Mouse (Mus musculus) CH12.LX (cell line): Measurements from ENCODE around the gene Tmem219. TPM values are rescaled to one million over a fixed set of nuclear protein-coding genes. Genes with fewer than 3 reads are reported as not detected.

Experiments used
- DNase-seq: peaks from one replicate; pipeline ENCODE4 v3.0.0-alpha.2; 2013; ENCODE audit errors: extremely low read depth
- H3K27ac ChIP-seq: 2 replicates; pipeline ENCODE4 v1.5.1; 2012; ENCODE audit warnings: low read depth, mild to moderate bottlenecking, control low read depth, moderate library complexity; ENCODE audit not compliant: insufficient read depth
- H3K27me3 ChIP-seq: replicated peaks from 2 replicates; pipeline ENCODE3; 2012; ENCODE audit warnings: inconsistent platforms
- H3K36me3 ChIP-seq, 2 experiments: replicated peaks in 1 of 2; 2 replicates each; pipeline versions ENCODE3 to v1.6.1; 2012; ENCODE audit warnings: inconsistent platforms in 1 of 2, low read length in 1 of 2, mild to moderate bottlenecking in 1 of 2, mixed read lengths in 1 of 2, moderate library complexity in 1 of 2; ENCODE audit not compliant: control insufficient read depth in 1 of 2, insufficient read depth in 1 of 2
- H3K4me1 ChIP-seq, 2 experiments: 2 replicates each; pipeline ENCODE4 v1.6.1; 2012; ENCODE audit warnings: inconsistent platforms in 1 of 2, moderate library complexity in 1 of 2; ENCODE audit not compliant: insufficient read depth in 2 of 2, control insufficient read depth in 1 of 2
- H3K4me2 ChIP-seq: 2 replicates; pipeline ENCODE4 v1.6.1; 2012; ENCODE audit warnings: low read depth, mild to moderate bottlenecking, control low read depth; ENCODE audit not compliant: poor library complexity, insufficient read depth, severe bottlenecking
- H3K4me3 ChIP-seq, 3 experiments: fragments of 150-350 bp in 1 of 3; sonication (generic) in 1 of 3; replicated peaks in 1 of 3; 2 replicates each; pipeline versions ENCODE3 to v1.5.1; 2011 to 2012; ENCODE audit warnings: low read depth in 2 of 3, low read length in 2 of 3, mild to moderate bottlenecking in 2 of 3, moderate library complexity in 2 of 3, control low read depth in 1 of 3, improper control_type of control experiment in 1 of 3, inconsistent platforms in 1 of 3, mixed read lengths in 1 of 3; ENCODE audit not compliant: poor library complexity in 1 of 3
- H3K79me2 ChIP-seq: replicated peaks from 2 replicates; pipeline ENCODE4 v1.6.1; 2012; ENCODE audit warnings: mild to moderate bottlenecking, moderate library complexity; ENCODE audit not compliant: control insufficient read depth, poor library complexity, insufficient read depth, severe bottlenecking; ENCODE audit errors: extremely low read depth
- H3K9ac ChIP-seq: 2 replicates; pipeline ENCODE4 v1.6.1; 2012; ENCODE audit warnings: low read depth, mild to moderate bottlenecking, control low read depth, moderate library complexity; ENCODE audit not compliant: insufficient read depth
- H3K9me3 ChIP-seq: replicated peaks from 2 replicates; pipeline ENCODE3; 2012; ENCODE audit warnings: low read length, inconsistent platforms, mixed read lengths
- CHD1 ChIP-seq: IDR thresholded peaks from 2 replicates; pipeline ENCODE4 v1.6.1; 2012; ENCODE audit warnings: low read depth, low read length, improper control_type of control experiment, inconsistent platforms
- CHD2 ChIP-seq: IDR thresholded peaks from 2 replicates; pipeline ENCODE4 v1.6.1; 2011; ENCODE audit warnings: low read length, improper control_type of control experiment
- ETS1 ChIP-seq: conservative IDR thresholded peaks from 2 replicates; pipeline ENCODE4 v1.6.1; 2012; ENCODE audit warnings: low read depth, mild to moderate bottlenecking, inconsistent platforms, low read length, improper control_type of control experiment, moderate library complexity
- GABPA ChIP-seq: IDR thresholded peaks from 2 replicates; pipeline ENCODE4 v1.6.1; 2012; ENCODE audit warnings: low read depth, low read length, improper control_type of control experiment, inconsistent platforms; ENCODE audit not compliant: insufficient replicate concordance
- JUN ChIP-seq: IDR thresholded peaks from 2 replicates; pipeline ENCODE4 v1.6.1; 2011; ENCODE audit warnings: low read depth, mild to moderate bottlenecking, low read length, improper control_type of control experiment, moderate library complexity; ENCODE audit not compliant: insufficient read depth
- JUND ChIP-seq: conservative IDR thresholded peaks from 2 replicates; pipeline ENCODE4 v1.6.1; 2011; ENCODE audit warnings: low read depth, low read length, improper control_type of control experiment
- KAT2A ChIP-seq: IDR thresholded peaks from 2 replicates; pipeline ENCODE4 v1.6.1; 2012; ENCODE audit warnings: low read length, improper control_type of control experiment, inconsistent platforms; ENCODE audit not compliant: insufficient replicate concordance
- MAFK ChIP-seq: IDR thresholded peaks from 2 replicates; pipeline ENCODE4 v1.6.1; 2011; ENCODE audit warnings: low read length, improper control_type of control experiment; ENCODE audit not compliant: insufficient replicate concordance
- MEF2A ChIP-seq: IDR thresholded peaks from 2 replicates; pipeline ENCODE4 v1.6.1; 2014; ENCODE audit warnings: low read depth, mild to moderate bottlenecking, inconsistent platforms, low read length, improper control_type of control experiment, borderline replicate concordance
- MYC ChIP-seq: IDR thresholded peaks from 2 replicates; pipeline ENCODE4 v1.6.1; 2011; ENCODE audit warnings: low read depth, mild to moderate bottlenecking, improper control_type of control experiment, low read length
- NELFE ChIP-seq: IDR thresholded peaks from 2 replicates; pipeline ENCODE4 v1.6.1; 2011; ENCODE audit warnings: low read depth, low read length, improper control_type of control experiment
- NRF1 ChIP-seq: IDR thresholded peaks from 2 replicates; pipeline ENCODE4 v1.6.1; 2014; ENCODE audit warnings: low read depth, mild to moderate bottlenecking, inconsistent platforms, low read length, improper control_type of control experiment, moderate library complexity
- PAX5 ChIP-seq: IDR thresholded peaks from 2 replicates; pipeline ENCODE4 v1.6.1; 2012; ENCODE audit warnings: low read length, inconsistent platforms, mixed read lengths
- RAD21 ChIP-seq: IDR thresholded peaks from 2 replicates; pipeline ENCODE4 v1.6.1; 2011; ENCODE audit warnings: low read depth, mild to moderate bottlenecking, low read length, improper control_type of control experiment, moderate library complexity
- RCOR1 ChIP-seq: conservative IDR thresholded peaks from 2 replicates; pipeline ENCODE4 v1.6.1; 2012; ENCODE audit warnings: low read depth, mild to moderate bottlenecking, inconsistent platforms, low read length, improper control_type of control experiment
- SMC3 ChIP-seq: IDR thresholded peaks from 2 replicates; pipeline ENCODE4 v1.6.1; 2011; ENCODE audit warnings: low read depth, low read length, improper control_type of control experiment
- TBP ChIP-seq: conservative IDR thresholded peaks from 2 replicates; pipeline ENCODE4 v1.6.1; 2011; ENCODE audit warnings: low read depth, low read length, improper control_type of control experiment
- TCF12 ChIP-seq: IDR thresholded peaks from 2 replicates; pipeline ENCODE4 v1.6.1; 2014; ENCODE audit warnings: low read depth, mild to moderate bottlenecking, inconsistent platforms, low read length, improper control_type of control experiment
- UBTF ChIP-seq: IDR thresholded peaks from 2 replicates; pipeline ENCODE4 v1.6.1; 2012; ENCODE audit warnings: low read depth, mild to moderate bottlenecking, inconsistent platforms, low read length, improper control_type of control experiment, moderate library complexity
- USF2 ChIP-seq: conservative IDR thresholded peaks from 2 replicates; pipeline ENCODE4 v1.6.1; 2011; ENCODE audit warnings: low read depth, low read length, improper control_type of control experiment
- ZC3H11A ChIP-seq: IDR thresholded peaks from 2 replicates; pipeline ENCODE4 v1.6.1; 2012; ENCODE audit warnings: low read depth, mild to moderate bottlenecking, inconsistent platforms, low read length, improper control_type of control experiment
- ZKSCAN1 ChIP-seq: IDR thresholded peaks from 2 replicates; pipeline ENCODE4 v1.6.1; 2012; ENCODE audit warnings: low read depth, inconsistent platforms, low read length, improper control_type of control experiment, borderline replicate concordance
- ZMIZ1 ChIP-seq: IDR thresholded peaks from 2 replicates; pipeline ENCODE4 v1.6.1; 2012; ENCODE audit warnings: low read depth, mild to moderate bottlenecking, inconsistent platforms, low read length, improper control_type of control experiment
- ZNF384 ChIP-seq: IDR thresholded peaks from 2 replicates; pipeline ENCODE4 v1.6.1; 2012; ENCODE audit warnings: low read depth, low read length, improper control_type of control experiment, inconsistent platforms
- dilution Hi-C: fragments of 300-500 bp; cut with MboI; formaldehyde crosslinking; loops from 2 replicates; pipeline ENCODE4 v1.14.3; 2020; ENCODE audit warnings: low sequenced_read_pairs; ENCODE audit not compliant: extremely low pct_unique_long_range_greater_than_20kb, extremely low pct_ligation_motif_present
- in situ Hi-C: fragments of 300-500 bp; cut with MboI; formaldehyde crosslinking; loops from 3 replicates; pipeline ENCODE4 v1.14.3; 2019; ENCODE audit warnings: low sequenced_read_pairs, low pct_ligation_motif_present, low pct_unique_long_range_greater_than_20kb, mixed read lengths
- polyA plus RNA-seq: library from polyadenylated mRNA; unstranded; fragments of >175 nt; gene quantifications from 2 replicates; pipeline ENCODE4 v1.2.1, GENCODE M21; 2012; ENCODE audit warnings: low read depth; ENCODE audit not compliant: insufficient read length
- total RNA-seq, 2 experiments: library from RNA; depleted of rRNA; stranded (reverse); fragments of 300-350 nt in 1 of 2; fragments of >200 nt in 1 of 2; gene quantifications; 2 replicates each; pipeline ENCODE4 v1.2.3; 2012 to 2014

The Tmem219 gene
- total and polyA plus RNA-seq, 3 experiments: 33.4 to 43.2 (median 37.4) TPM

GRCm38 (mm10) chr7:126847421-126848398 lies 75.0 kb downstream of the Tmem219 start (continued):
- no peak for TF ChIP-seq ZMIZ1

- Histone ChIP-seq H3K4me2 (no peak within 1 kb of the TSS), H3K4me3 (no peak within 1 kb of the TSS)
These were observed 75.6 kb downstream of the Tmem219 start, which contains the start of gene Doc2a for GRCm38 (mm10) chr7:126847116-126847420. Gene Doc2a (plus strand): TSS chr7:126847416.

GRCm38 (mm10) chr7:126845516-126845915 lies 77.2 kb downstream of the Tmem219 start:
- in situ Hi-C loops: no loop called here
- peaks cover 16% of the 10 kb centered on the region for H3K27me3 ChIP-seq
- DNase-seq: no peak

More at GRCm38 (mm10) chr7:126847116-126847420, 75.6 kb downstream of the Tmem219 start, which contains the start of gene Doc2a:
- no peak within 1 kb of the TSS for H3K27ac ChIP-seq
- dilution Hi-C loops: no loop called here
- peaks cover 0 to 6% of the 10 kb centered on the region in 2 experiments; a peak in 1 of 4 replicates for H3K4me1 ChIP-seq
- TF ChIP-seq ZKSCAN1: no peak
- no peak for TF ChIP-seq ZC3H11A
- TF ChIP-seq RCOR1: no peak
- no peak for TF ChIP-seq GABPA
- TF ChIP-seq RAD21: no peak
- no peak for TF ChIP-seq CHD2
- no peak for TF ChIP-seq ZNF384
- TF ChIP-seq SMC3: no peak
- TF ChIP-seq MEF2A: no peak
- TF ChIP-seq JUND: no peak
- TF ChIP-seq UBTF: no peak
- TF ChIP-seq ZMIZ1: no peak
- TF ChIP-seq PAX5: no peak
- TF ChIP-seq NRF1: no peak
- no peak for TF ChIP-seq MAFK
- no peak for TF ChIP-seq TBP
- no peak for TF ChIP-seq USF2
- TF ChIP-seq NELFE: no peak
- H3K79me2 ChIP-seq: no peaks in the 10 kb centered on the region
- no peak for DNase-seq
- in situ Hi-C loops: no loop called here
- H3K27me3 ChIP-seq: peaks cover 13% of the 10 kb centered on the region
- peaks cover 10 to 35% of the 10 kb centered on the region in 2 experiments for H3K36me3 ChIP-seq
- no peak within 1 kb of the TSS for H3K9ac ChIP-seq
- H3K9me3 ChIP-seq: peaks cover under 1% of the 10 kb centered on the region

More at GRCm38 (mm10) chr7:126845516-126845915, 77.2 kb downstream of the Tmem219 start:
- H3K79me2 ChIP-seq: no peaks in the 10 kb centered on the region
- peaks cover 8% of the 10 kb centered on the region for H3K9me3 ChIP-seq
- H3K4me3 ChIP-seq: no peak overlapping the region
- no peak overlapping the region for H3K27ac ChIP-seq
- no peak overlapping the region for H3K9ac ChIP-seq
- peaks cover 0 to 19% of the 10 kb centered on the region in 2 experiments for H3K36me3 ChIP-seq
- H3K4me2 ChIP-seq: no peak overlapping the region
- dilution Hi-C loops: no loop called here
- TF ChIP-seq RAD21: no peak
- TF ChIP-seq JUN: no peak
- TF ChIP-seq CHD2: no peak
- no peak for TF ChIP-seq UBTF
- TF ChIP-seq ETS1: no peak
- no peak for TF ChIP-seq PAX5
- TF ChIP-seq MYC: no peak
- no peak for TF ChIP-seq KAT2A
- no peak for TF ChIP-seq TCF12
- TF ChIP-seq CHD1: no peak
- no peak for TF ChIP-seq RCOR1
- H3K4me1 ChIP-seq: peaks cover 0 to 6% of the 10 kb centered on the region in 2 experiments; a peak in 1 of 4 replicates
